Mouse (Mus musculus): ENCODE measurements around the gene 4921509C19Rik.
A peak's percentile ranks its signal among the peaks of the same experiment; 100 is the strongest.

DNA sequence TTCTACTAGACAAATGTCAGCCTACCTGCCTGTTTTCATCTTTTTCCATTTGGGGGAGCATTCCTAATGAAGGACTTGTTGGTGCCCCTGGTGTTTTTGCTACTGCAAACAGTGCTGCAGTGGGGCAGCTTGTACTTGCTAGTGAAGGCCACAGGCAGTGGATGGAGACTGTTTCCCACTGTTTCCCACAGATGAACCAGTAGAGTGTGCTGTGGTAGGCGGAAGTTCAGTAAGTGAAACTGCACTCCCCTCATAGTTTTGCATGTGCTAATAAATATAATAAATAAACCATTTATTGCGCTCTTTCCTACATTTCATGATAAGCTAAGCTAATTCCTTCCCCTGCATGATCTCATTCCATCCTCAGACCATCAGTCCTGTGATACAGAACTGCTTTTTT, 43.0 kb upstream of the 4921509C19Rik start:
- TF ChIP-seq EP300 (IDR thresholded peaks at IDR 0.05) (no peak), CTCF (IDR thresholded peaks at IDR 0.05) (peak; percentile 52)
